ENCODE assay signal across 22 mouse cellular contexts in genomic region chr16:42014937-42015336, GRCm38 (mm10).
DNase-seq lines count a peak whose midpoint lies in the region; ATAC-seq and TF ChIP-seq lines count a peak whose summit lies in the region.
"Had no signal": no experiment of that assay in that cellular context is flagged by ENCODE, and none has a peak within 500 bp of the region (broad histone marks: within the 10 kb centered on the region; RNA-seq: fewer than 3 reads in every experiment).

No protein-coding gene starts in this region.

- H3K4me2 ChIP-seq in hindbrain, embryonic 11.5 days (replicated peaks; ENCODE audit: low read depth, low read length), result no peak overlapping the region
- no peak overlapping the region for H3K4me2 ChIP-seq in hindbrain, embryonic 12.5 days (replicated peaks)
- H3K4me2 ChIP-seq in neural tube, embryonic 14.5 days (ENCODE audit: low read depth, low read length), result no peak overlapping the region
- H3K4me2 ChIP-seq: embryonic facial prominence, embryonic 12.5 days; limb, embryonic 15.5 days had no signal

- H3K27ac ChIP-seq in cerebellum, adult 2 months (ENCODE audit: insufficient read depth, low read length), result peak overlapping the region; percentile 90
- H3K27ac ChIP-seq in hindbrain, embryonic 11.5 days (ENCODE audit: low read depth, low read length), result no peak overlapping the region
- H3K27ac ChIP-seq in hindbrain, embryonic 12.5 days, result no peak overlapping the region
- 0 out of 2 replicates have a peak overlapping the region, but pooled peaks have one; percentile 4 for H3K27ac ChIP-seq in neural tube, embryonic 14.5 days (ENCODE audit: low read depth, low read length)
- H3K27ac ChIP-seq: embryonic facial prominence, embryonic 12.5 days; heart, embryonic 10.5 days; layer of hippocampus, adult 2 months; limb, embryonic 15.5 days had no signal

- H3K27me3 ChIP-seq in cerebellum, adult 2 months (ENCODE audit: control insufficient read depth, insufficient read depth, low read length), result no peaks in the 10 kb centered on the region
- H3K27me3 ChIP-seq in hindbrain, embryonic 11.5 days (ENCODE audit: control insufficient read depth, insufficient read depth, low read length), result no peaks in the 10 kb centered on the region
- H3K27me3 ChIP-seq in hindbrain, embryonic 12.5 days, result no peaks in the 10 kb centered on the region
- no peaks in the 10 kb centered on the region for H3K27me3 ChIP-seq in neural tube, embryonic 14.5 days (ENCODE audit: control insufficient read depth, insufficient read depth, low read length)
- H3K27me3 ChIP-seq: embryonic facial prominence, embryonic 12.5 days; limb, embryonic 15.5 days had no signal

- no peaks in the 10 kb centered on the region for H3K9me3 ChIP-seq in hindbrain, embryonic 11.5 days (ENCODE audit: control insufficient read depth, low read length)
- H3K9me3 ChIP-seq in hindbrain, embryonic 12.5 days (replicated peaks), result no peaks in the 10 kb centered on the region
- H3K9me3 ChIP-seq in neural tube, embryonic 14.5 days (ENCODE audit: control insufficient read depth, low read length), result no peaks in the 10 kb centered on the region
- H3K9me3 ChIP-seq: embryonic facial prominence, embryonic 12.5 days; heart, embryonic 10.5 days; limb, embryonic 15.5 days had no signal

- no peaks in the 10 kb centered on the region for H3K36me3 ChIP-seq in hindbrain, embryonic 11.5 days (ENCODE audit: control insufficient read depth, insufficient read depth, low read length)
- no peaks in the 10 kb centered on the region for H3K36me3 ChIP-seq in hindbrain, embryonic 12.5 days
- H3K36me3 ChIP-seq in neural tube, embryonic 14.5 days (ENCODE audit: control insufficient read depth, insufficient read depth, low read length), result no peaks in the 10 kb centered on the region
- H3K36me3 ChIP-seq: embryonic facial prominence, embryonic 12.5 days; heart, embryonic 10.5 days; limb, embryonic 15.5 days had no signal

- peaks cover 17% of the 10 kb centered on the region; the same call in 1 of the 2 replicates for H3K4me1 ChIP-seq in cerebellum, adult 2 months (ENCODE audit: control insufficient read depth, insufficient read depth, low read length)
- no peaks in the 10 kb centered on the region for H3K4me1 ChIP-seq in hindbrain, embryonic 11.5 days (replicated peaks; ENCODE audit: control insufficient read depth, insufficient read depth, low read length)
- H3K4me1 ChIP-seq in hindbrain, embryonic 12.5 days, result no peaks in the 10 kb centered on the region
- H3K4me1 ChIP-seq in neural tube, embryonic 14.5 days (ENCODE audit: control insufficient read depth, insufficient read depth, low read length), result no peaks in the 10 kb centered on the region
- H3K4me1 ChIP-seq: embryonic facial prominence, embryonic 12.5 days; heart, embryonic 10.5 days; limb, embryonic 15.5 days had no signal

- DNase-seq in cerebellum, adult 2 months, result peak; percentile 30 to 44
- no peak for DNase-seq in hindbrain, embryonic 11.5 days (ENCODE audit: low spot score)
- no peak for DNase-seq in neural tube, embryonic 10.5 days (ENCODE audit: extremely low spot score, low spot score)
- peak; percentile 28 for DNase-seq in retina, postnatal 1 day
- no peak for DNase-seq in frontal cortex, postnatal 25 days (ENCODE audit: low spot score in 2 of 2)
- DNase-seq: adrenal gland, postnatal 10 days; gastrocnemius, postnatal 36 days; heart, postnatal 10 days; kidney, adult 18-20 months; kidney, postnatal 14 days; liver, postnatal 0 days; lung, postnatal 10 days had no signal

- no peak for ATAC-seq in cerebellum, adult (ENCODE audit: insufficient number of reproducible peaks, low FRiP score, low TSS enrichment)
- peak; percentile 49; the same call in 1 of the 2 replicates for ATAC-seq in hindbrain, embryonic 11.5 days (ENCODE audit: low FRiP score)
- no peak for ATAC-seq in hindbrain, embryonic 12.5 days (ENCODE audit: low FRiP score)
- no peak for ATAC-seq in neural tube, embryonic 14.5 days (ENCODE audit: low read depth)
- ATAC-seq: activated CD4-positive, CD25-positive, alpha-beta regulatory T cell, adult 4 months; CD4-positive, CD25-positive, alpha-beta regulatory T cell, adult 4 months; liver, postnatal 0 days had no signal

- TF ChIP-seq POLR2A in cerebellum, adult 2 months (IDR thresholded peaks at IDR 0.05; ENCODE audit: borderline replicate concordance, insufficient read depth, low read length), result no peak

- no peak overlapping the region for H3K4me3 ChIP-seq in cerebellum, adult 2 months (replicated peaks; ENCODE audit: insufficient read depth, low read depth, low read length)
- H3K4me3 ChIP-seq in hindbrain, embryonic 11.5 days (ENCODE audit: low read depth, low read length), result no peak overlapping the region
- no peak overlapping the region for H3K4me3 ChIP-seq in hindbrain, embryonic 12.5 days
- no peak overlapping the region for H3K4me3 ChIP-seq in neural tube, embryonic 14.5 days (ENCODE audit: low read depth, low read length)
- H3K4me3 ChIP-seq: embryonic facial prominence, embryonic 12.5 days; erythroblast, embryonic 14.5 days; heart, embryonic 10.5 days; layer of hippocampus, adult 2 months; limb, embryonic 15.5 days had no signal

- 54% methylated on average over 5 of the region's 5 CpGs for WGBS in cerebellum, adult 2 months
- 40% methylated on average over 5 of the region's 5 CpGs for WGBS in hindbrain, embryonic 11.5 days
- 26% methylated on average over 5 of the region's 5 CpGs for WGBS in hindbrain, embryonic 12.5 days
- 30% methylated on average over 5 of the region's 5 CpGs for WGBS in neural tube, embryonic 14.5 days

- no peak overlapping the region for H3K9ac ChIP-seq in hindbrain, embryonic 11.5 days (ENCODE audit: low read depth, low read length)
- H3K9ac ChIP-seq in hindbrain, embryonic 12.5 days, result no peak overlapping the region
- H3K9ac ChIP-seq in neural tube, embryonic 14.5 days (replicated peaks; ENCODE audit: low read depth, low read length), result no peak overlapping the region
- H3K9ac ChIP-seq: embryonic facial prominence, embryonic 12.5 days; limb, embryonic 15.5 days; liver, postnatal 0 days had no signal

- TF ChIP-seq CTCF in cerebellum, adult 2 months (IDR thresholded peaks at IDR 0.05; ENCODE audit: borderline replicate concordance, insufficient read depth, low read depth, low read length), result no peak

Comparison
In these comparisons a context has a peak if more than half of its experiments do, and no peak if none do; other contexts are left out.
1. DNase-seq: peak in cerebellum, adult 2 months (2 of 2) and retina, postnatal 1 day (single experiment); none in hindbrain, embryonic 11.5 days (single experiment), neural tube, embryonic 10.5 days (single experiment) and frontal cortex, postnatal 25 days (0 of 2).
2. H3K27ac ChIP-seq: peak in cerebellum, adult 2 months (single experiment) and neural tube, embryonic 14.5 days (single experiment); none in hindbrain, embryonic 11.5 days (single experiment) and hindbrain, embryonic 12.5 days (single experiment).